Mouse (Mus musculus): ENCODE data around the gene Map2k7. TPM values are rescaled to one million over a fixed set of nuclear protein-coding genes. Genes with fewer than 3 reads are reported as not detected.

Map2k7 gene
- polyA plus RNA-seq, 1 experiment: 18.7 TPM

DNA sequence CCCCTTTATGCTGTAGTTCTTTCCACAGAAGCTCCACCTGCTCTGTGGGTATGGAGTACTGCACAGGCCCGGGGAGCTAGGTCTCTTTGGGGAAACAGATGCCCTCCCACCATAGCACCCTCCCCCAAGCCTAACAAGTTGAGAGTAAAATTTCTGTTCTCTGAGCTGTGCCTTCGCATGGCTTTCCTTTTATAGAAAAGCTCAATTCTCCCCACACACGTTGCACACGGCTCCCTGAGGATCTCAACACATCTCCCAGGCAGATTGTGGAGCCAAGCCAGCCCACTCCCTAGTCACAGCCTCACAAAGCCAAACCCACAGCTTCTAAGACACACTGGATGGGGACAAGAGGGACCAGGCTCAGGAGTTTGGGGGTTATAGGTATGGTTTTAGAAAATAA lies 18.4 kb downstream of the Map2k7 start:
- no peak for DNase-seq (ENCODE audit: low read depth, low spot score)
- WGBS: 50% methylated on average over 4 of the region's 4 CpGs

GRCm38 (mm10) chr8:4257350-4257749 lies 18.8 kb downstream of the Map2k7 start:
- 81% methylated on average over 4 of the region's 4 CpGs for WGBS
- no peak for DNase-seq (ENCODE audit: low read depth, low spot score)

DNA sequence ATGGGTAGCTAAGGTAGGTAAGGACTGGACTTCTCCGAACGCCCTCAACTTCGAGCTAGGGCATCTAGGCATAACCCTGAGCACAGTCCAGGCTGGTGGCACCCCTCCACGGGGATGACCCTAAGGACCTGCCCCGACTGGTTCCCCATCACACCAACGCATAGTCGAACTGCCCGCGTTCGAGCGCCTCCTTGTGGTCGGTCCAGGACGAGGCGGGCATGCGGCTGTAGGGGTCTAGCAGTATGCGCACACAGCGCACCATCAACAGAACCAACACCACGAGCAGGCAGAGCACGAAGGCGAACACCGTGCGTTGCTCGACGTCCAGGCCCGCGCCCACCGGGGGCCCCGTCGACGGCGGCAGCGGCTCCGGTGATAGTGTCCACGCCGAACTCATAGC lies 19.7 kb downstream of the Map2k7 start:
- no peak for DNase-seq (ENCODE audit: low read depth, low spot score)
- WGBS: 4% methylated on average over 35 of the region's 35 CpGs

DNA sequence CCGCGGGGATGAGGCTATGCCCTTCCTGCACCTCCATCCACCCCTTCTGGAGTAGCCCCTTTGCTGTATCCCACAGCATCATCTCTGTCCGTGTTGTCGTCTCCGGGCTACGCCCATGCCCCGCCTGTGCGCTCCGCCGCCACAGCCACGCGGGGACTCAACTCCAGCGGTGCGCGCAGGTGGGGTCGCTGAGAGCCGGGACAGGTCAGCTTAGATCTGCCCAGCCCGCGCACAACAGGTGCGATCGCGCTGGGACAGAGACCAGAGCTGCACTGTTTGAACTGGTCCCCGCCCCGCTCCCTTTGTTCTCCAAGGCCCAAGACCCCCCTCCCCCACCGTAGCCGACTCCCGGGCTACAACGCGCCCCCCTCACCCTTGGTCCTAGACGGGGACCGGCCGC lies 20.1 kb downstream of the Map2k7 start:
- no peak for DNase-seq (ENCODE audit: low read depth, low spot score)
- under 1% methylated on average over 32 of the region's 32 CpGs for WGBS

GRCm38 (mm10) chr8:4259125-4259804 lies 20.7 kb downstream of the Map2k7 start, which contains the start of gene Ctxn1:
Gene Ctxn1 (minus strand): TSS chr8:4259274.
- 7% methylated on average over 29 of the region's 33 CpGs for WGBS
- DNase-seq (ENCODE audit: low read depth, low spot score): peak; percentile 68

- WGBS: 84% methylated on average over 4 of the region's 4 CpGs
- no peak for DNase-seq (ENCODE audit: low read depth, low spot score)
These were observed 21.2 kb downstream of the Map2k7 start for GRCm38 (mm10) chr8:4259805-4260170.

DNA sequence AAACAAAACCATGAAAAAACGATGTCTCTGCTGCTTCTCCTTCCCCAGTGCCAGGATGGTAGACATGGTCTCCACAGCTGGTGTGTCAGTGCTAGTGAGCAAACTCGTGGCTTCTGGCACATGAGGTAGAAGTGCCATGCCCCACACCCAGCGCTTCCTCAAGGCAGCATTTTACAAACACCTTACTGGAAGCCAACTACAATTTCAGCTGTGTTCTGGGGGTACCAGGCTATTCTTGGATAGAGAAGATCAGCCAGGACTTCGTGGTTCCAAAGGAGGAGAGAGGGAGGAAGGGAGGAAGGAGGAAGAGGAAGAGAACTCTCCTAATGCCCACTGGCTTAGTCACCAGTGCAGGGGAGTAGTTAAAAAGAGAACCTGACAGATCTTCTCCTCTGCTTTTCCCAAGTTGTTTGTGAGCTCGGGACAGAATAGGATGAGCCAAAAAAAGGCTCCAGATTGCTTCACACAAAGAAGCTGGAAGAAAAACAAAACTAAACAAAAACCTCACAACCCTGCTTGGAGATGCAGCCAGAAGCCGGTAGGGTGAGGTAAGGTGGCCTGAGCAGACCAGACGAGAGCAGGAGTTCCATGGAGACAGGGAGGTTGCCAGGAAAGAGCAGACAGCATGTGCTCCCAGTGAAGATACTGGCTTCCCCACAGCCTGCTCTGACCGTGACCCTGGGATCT lies 24.7 kb downstream of the Map2k7 start:
- DNase-seq (ENCODE audit: low read depth, low spot score): no peak
- 78% methylated on average over 8 of the region's 8 CpGs for WGBS

GRCm38 (mm10) chr8:4265160-4265914 lies 26.8 kb downstream of the Map2k7 start:
- DNase-seq (ENCODE audit: low read depth, low spot score): no peak
- WGBS: 94% methylated on average over 15 of the region's 15 CpGs

DNA sequence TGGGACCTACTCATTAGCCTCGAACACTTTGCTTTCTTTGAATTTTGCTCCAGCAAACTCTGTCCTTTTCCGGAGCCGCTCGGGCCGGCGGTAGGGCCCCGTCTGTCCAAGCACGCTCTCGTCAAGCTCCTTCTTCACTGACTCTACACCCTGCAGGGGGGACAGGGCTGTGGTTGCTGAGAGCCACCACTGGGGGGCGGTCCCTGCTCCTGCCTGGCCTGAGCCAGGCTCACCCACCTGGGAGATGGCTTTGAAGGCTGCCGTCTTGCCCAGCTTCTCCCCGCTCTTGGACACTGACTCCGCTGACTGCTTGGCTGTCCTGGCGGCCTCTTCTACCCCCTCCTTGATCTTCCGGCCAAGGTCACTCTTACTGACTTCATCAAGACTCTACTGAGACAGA lies 29.1 kb downstream of the Map2k7 start:
- 83% methylated on average over 15 of the region's 15 CpGs for WGBS

DNA sequence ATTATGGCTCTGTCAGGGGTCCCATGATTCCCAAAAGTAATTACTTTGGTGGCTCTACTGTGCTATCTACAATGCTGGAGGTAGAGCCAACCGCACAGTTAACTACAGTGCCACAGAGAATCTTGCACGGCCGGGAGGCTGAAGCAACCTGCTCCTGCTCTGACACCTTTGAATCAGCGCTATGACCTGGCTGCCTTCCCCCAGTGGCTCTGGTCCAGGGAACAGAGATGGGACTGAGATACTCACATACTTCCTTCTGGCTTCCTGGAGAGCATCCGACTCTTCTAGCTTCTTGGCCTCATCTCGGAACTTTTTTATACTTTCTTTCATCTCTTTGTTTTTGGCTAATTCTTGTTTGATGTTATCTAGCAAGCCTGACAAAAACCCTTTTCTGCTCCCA lies 31.1 kb downstream of the Map2k7 start:
- no peak for DNase-seq (ENCODE audit: low read depth, low spot score)
- 86% methylated on average over 6 of the region's 6 CpGs for WGBS

More for the DNA sequence above, 29.1 kb downstream of the Map2k7 start:
- DNase-seq (ENCODE audit: low read depth, low spot score): no peak

GRCm38 (mm10) chr8:4275275-4276110 lies 37.0 kb downstream of the Map2k7 start, which contains the start of gene Timm44:
Gene Timm44 (minus strand): TSS chr8:4275913.
- WGBS: under 1% methylated on average over 39 of the region's 39 CpGs
- peak; percentile 92 for DNase-seq (ENCODE audit: low read depth, low spot score)

DNA sequence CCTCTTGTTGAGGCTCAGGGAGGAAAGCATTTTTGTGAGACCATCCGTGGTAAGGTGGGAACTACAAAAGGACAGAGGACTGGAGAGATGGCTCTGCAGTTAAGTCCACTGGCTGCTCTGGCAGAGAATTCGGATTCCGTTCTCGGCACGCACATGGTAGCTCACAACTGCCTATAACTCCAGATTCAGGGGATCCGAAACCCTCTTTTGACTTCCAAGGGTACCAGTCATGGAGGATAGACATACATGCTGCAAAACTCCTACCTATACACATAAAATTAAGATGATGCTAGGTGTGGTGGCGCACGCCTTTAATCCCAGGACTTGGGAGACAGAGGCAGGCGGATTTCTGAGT lies 37.5 kb downstream of the Map2k7 start:
- 16% methylated on average over 9 of the region's 9 CpGs for WGBS
- DNase-seq (ENCODE audit: low read depth, low spot score): no peak

DNA sequence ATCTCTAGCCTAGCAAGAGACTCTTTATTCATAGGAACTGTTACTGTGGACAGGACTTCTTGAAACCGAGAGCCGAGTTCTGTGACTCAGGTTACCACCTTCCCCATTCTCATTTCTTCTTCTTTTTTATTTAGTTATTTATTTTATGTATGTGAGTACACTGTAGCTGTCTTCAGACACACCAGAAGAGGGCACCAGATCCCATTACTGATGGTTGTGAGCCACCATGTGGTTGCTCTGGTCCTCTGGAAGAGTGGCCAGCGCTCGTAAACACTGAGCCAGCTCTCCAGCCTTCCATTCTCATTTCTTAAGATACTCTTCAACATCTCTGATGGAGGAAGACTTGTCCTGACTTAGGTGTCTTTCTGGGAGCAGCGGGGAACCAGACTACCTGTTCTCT lies 54.2 kb downstream of the Map2k7 start:
- DNase-seq (ENCODE audit: low read depth, low spot score): no peak
- 85% methylated on average over 5 of the region's 5 CpGs for WGBS

Other genes with a start within 250 kb of the Map2k7 start
- gene Cd209f, start 132.9 kb upstream of the Map2k7 start, polyA plus RNA-seq (2012; rRNA removed): 0.41 and 1.2 TPM in 2 replicates
- 0.27 and 0.45 TPM in 2 replicates for gene Cd209g, start 104.6 kb upstream of the Map2k7 start, polyA plus RNA-seq (2012; rRNA removed)
- 6.2 and 7.9 TPM in 2 replicates for gene Evi5l, start 72.2 kb upstream of the Map2k7 start, polyA plus RNA-seq (2012; rRNA removed)
- gene Prr36, start 21.3 kb upstream of the Map2k7 start, polyA plus RNA-seq (2012; rRNA removed): 0.16 and 0.20 TPM in 2 replicates
- gene Lrrc8e, start 11.9 kb upstream of the Map2k7 start, polyA plus RNA-seq (2012; rRNA removed): 0.24 and 0.26 TPM in 2 replicates
- 1.5 and 1.7 TPM in 2 replicates for gene Gm49320, start 125 bp downstream of the Map2k7 start, polyA plus RNA-seq (2012; rRNA removed)
- 12.0 and 21.4 TPM in 2 replicates for gene Tgfbr3l, start 9.5 kb downstream of the Map2k7 start, polyA plus RNA-seq (2012; rRNA removed)
- gene Snapc2, start 14.3 kb downstream of the Map2k7 start, polyA plus RNA-seq (2012; rRNA removed): 24.6 and 30.5 TPM in 2 replicates
- gene Ctxn1, start 20.5 kb downstream of the Map2k7 start, polyA plus RNA-seq (2012; rRNA removed): 13.0 and 24.6 TPM in 2 replicates
- gene Timm44, start 37.2 kb downstream of the Map2k7 start, polyA plus RNA-seq (2012; rRNA removed): 71.5 and 71.7 TPM in 2 replicates
- 278 and 368 TPM in 2 replicates for gene Ccl25, start 86.5 kb downstream of the Map2k7 start, polyA plus RNA-seq (2012; rRNA removed)
- 43.2 and 47.3 TPM in 2 replicates for gene Elavl1, start 86.7 kb downstream of the Map2k7 start, polyA plus RNA-seq (2012; rRNA removed)

Data from large intestine, adult 2 months (tissue).